Mouse (Mus musculus) C2C12 (cell line): ENCODE data around the gene Palb2.

ENCODE experiments used
- CEBPB ChIP-seq: IDR thresholded peaks from one replicate; pipeline ENCODE4 v1.6.1; 2011; ENCODE audit warnings: low read depth, mild to moderate bottlenecking, control low read depth, moderate library complexity
- CTCF ChIP-seq: IDR thresholded peaks from one replicate; pipeline ENCODE4 v1.5.1; 2011; ENCODE audit not compliant: control insufficient read depth, insufficient read depth, insufficient read length
- MAX ChIP-seq: IDR thresholded peaks from one replicate; pipeline ENCODE4 v1.6.1; 2011; ENCODE audit warnings: mild to moderate bottlenecking, control low read depth
- MYOD1 ChIP-seq: IDR thresholded peaks from one replicate; pipeline ENCODE4 v1.6.1; 2011; ENCODE audit warnings: low read depth; ENCODE audit not compliant: control insufficient read depth, insufficient read length
- MYOG ChIP-seq: IDR thresholded peaks from one replicate; pipeline ENCODE4 v1.6.1; 2011; ENCODE audit not compliant: control insufficient read depth, insufficient read length; ENCODE audit errors: extremely low read depth

GRCm38 (mm10) chr7:122163766-122164165 is 31.0 kb upstream of the Palb2 start:
- TF ChIP-seq CEBPB, result no peak
- TF ChIP-seq CTCF, result no peak
- TF ChIP-seq MAX, result no peak
- TF ChIP-seq MYOD1, result no peak
- no peak for TF ChIP-seq MYOG
